Mouse (Mus musculus) kidney, adult 8-10 months (tissue): ENCODE data around the gene Prokr1.

Experiments
- DNase-seq, 2 experiments: peaks; one replicate each; pipeline ENCODE4 v3.0.0; 2022

Gene Prokr1

DNA sequence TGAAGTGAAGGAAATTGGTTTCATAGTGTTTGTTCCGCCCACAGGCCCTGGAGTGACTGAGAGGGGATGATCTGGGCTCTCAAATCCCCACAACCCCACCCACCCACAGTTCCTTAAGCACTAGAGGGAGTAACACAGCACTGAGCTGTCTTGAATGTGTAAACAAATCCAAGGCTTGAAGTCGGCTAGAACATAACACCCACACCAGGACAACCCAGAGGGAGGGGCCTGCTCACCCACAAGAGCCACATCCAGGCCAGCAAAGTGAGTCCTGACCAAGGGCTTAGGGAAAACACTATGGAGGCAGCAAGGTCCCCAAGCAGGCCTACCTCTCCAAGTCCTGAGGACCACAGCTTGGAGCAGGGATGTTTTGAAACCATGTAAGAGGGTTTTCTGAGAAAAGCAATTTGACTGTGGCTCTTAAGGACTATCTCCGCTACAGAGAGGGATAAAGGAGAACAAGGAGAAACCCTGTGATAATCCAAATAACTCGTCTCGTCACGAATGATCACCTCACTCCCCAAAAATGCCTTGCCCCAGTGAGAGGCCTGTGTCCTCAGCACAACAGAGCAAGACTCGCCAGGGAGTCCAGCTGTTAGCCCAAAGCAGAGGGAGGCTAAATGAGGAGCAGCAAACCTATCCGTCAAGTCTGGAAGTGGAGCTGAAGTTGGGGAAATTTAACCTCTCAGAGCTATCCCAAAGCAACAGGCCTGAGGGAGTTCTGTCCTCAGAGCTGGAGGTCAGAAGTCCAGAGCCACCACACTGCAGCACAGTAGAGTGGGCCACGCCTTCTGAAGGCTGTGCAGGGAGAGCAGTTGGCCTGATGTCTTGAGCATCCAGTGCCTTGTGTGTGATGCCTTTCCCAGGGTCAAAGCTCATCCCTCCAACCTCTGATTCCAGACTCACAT is 22.6 kb downstream of the Prokr1 start:
- no peak for DNase-seq

DNA sequence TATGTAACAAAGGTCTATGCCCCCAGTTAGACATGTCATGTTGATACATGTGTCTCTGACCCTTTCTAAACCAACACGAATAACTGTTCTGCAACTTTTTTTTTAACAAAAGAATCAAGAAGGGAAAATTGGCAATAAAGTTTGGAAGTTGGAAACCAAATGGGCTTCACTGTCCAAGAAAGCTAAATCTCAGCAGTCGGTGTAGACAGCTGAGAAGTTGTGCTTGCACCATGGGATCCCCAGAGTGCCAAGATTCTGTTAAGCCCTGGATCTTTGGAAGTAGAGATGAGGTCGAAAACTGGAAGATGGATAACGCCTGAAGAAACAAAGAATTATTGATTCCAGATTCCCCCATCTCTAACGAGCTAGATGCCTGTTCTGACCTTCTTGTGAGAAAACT is 25.4 kb downstream of the Prokr1 start:
- no peak for DNase-seq

DNA sequence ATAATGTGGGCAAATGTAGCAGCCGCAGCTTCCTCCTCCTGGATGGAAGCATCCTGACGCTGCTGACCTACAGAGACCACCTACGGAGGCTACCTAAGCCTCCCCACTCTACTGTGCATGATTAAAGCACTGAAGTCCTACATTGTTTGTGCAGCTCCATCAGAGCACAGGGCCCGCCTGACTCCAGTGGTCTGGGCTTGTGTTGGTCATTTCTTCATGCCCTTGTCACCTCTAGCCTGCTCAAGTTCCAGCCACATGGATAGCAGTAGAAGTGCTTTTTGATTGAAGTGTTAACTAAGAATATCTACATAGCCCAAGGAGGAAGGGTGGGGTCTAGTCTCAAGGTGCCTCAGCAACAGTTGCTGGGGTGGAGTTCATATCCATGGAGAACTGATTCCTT is 26.2 kb downstream of the Prokr1 start:
- DNase-seq = no peak

DNA sequence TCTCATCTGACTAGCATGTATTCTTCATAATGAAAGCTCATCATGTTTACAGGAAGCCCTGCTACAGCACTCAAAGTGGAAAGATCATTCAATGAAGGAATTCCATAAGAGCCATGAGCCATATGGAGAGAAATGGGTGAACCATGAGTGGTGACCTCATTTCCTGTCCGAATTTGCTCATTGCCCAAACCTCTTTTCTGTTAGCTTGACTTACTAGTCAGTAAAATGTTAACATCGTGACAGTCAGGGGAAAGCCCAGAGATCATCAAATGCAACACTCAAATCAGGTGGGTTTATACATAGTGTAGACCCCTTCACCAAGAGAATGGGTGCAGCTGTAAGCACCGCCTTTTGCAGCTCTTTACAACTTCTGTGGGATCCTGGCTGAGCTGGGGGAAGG is 36.8 kb downstream of the Prokr1 start:
- DNase-seq = no peak

DNA sequence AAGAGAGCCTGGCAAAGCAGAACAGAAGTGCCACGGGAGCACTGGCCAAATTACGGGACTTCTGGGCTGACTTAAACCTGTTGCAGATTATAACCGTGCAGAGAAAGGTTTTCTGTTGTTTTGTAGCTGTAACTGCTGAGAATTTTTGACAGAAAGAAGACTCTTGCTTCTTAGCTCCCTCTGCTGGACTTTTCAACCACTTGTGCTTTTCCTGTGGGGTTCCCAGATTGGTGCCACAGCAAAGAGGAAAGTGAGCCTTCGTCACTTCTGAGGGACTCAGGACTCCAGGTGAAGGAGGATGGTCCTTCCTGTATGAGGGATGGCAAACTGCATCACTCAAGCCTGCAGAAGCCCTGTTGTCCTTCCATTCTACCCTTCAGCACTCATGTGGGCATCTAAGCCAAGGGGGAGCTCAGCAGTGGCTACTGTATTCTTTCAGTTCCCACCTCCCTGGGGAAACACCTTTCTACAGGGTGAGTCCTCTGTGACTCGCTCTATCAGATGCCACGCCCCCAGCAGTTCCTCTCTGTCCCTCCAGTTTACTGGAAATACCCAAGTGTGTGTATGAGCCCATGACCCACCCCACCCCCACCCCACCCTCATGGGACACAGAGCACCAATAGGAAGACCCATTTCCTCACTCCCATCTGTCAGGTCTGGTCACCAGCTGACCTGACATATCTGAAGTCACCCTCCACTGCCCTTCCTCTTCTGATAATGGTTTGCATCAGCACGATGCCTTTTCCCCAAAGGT is 38.3 kb downstream of the Prokr1 start:
- DNase-seq = no peak

DNA sequence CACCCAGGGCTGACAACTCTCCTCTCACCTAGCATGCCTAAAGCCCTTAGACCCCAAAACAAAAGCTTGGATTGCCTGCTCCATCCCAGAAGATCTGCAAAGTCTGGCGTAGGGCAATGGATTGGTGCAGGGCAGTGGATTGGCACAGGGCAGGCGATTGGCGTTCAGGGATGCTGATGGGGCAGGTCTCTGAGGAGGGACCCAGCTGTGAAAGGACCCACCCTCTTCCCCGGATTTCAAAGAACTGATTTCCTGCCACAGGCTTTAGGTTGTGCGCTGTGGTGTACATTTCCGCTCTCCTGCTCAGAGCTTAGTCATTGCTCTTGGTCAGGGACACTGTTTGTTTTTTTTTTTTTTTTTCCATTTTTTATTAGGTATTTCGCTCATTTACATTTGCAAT is 42.7 kb downstream of the Prokr1 start:
- DNase-seq = no peak

DNA sequence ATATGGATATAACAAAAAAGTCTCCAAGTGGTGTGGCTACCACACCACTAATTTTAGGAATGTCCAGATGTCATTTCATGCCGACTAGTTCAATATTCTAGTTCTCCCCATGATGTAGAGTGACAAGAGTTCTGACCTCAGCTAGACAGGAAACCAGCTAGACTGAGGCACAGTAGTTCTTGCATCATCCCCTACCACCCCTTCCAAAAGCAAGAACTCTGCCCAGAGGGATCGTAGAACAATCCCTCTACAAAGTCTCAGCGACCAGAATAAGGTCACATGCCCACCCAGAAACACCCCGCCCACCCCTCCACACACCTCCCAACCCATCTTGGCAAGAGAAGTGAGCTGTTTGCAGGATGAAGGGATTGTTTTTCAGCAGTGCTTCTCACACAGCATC is 43.1 kb downstream of the Prokr1 start:
- DNase-seq = no peak

DNA sequence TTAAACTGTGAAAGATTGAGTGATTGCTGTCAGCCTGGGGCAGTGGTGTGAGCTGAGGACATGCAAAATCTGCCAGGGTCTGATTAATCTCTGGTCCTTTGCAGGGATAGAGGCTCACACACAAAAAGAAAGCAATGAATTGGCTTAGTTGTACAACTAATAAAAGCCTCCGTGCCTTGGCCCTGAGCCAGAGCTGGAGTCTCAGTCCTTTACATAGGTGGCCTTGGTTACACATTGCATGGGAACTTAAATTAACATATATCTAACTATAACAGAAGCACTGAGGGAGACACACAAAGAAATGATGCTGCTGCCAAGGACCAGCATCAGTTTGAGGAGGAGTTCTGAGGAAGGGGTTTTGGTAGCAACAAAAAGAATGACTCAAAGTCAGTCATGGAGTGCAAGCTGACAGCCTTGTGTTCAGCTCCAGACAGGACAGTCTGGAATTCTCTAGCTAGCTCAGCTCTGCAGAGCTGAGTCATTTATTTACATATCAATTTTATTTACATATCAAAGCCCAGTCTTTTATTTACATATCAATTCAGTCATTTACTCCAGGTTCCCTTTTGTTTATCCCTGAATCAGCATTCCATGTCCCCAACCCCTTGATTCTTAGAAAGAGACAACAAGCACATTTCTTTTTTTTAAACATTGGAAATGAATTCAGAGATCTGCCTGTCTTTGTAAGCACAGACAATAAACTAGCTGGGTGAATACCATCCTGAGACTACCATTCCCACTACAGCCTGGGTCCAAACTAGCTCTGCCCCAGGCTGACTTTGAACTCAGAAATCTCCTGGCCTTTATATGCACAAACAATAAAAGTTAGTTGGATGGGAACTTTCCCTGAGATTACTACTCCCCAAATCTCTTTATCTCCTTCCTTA is 45.0 kb downstream of the Prokr1 start:
- no peak for DNase-seq

DNA sequence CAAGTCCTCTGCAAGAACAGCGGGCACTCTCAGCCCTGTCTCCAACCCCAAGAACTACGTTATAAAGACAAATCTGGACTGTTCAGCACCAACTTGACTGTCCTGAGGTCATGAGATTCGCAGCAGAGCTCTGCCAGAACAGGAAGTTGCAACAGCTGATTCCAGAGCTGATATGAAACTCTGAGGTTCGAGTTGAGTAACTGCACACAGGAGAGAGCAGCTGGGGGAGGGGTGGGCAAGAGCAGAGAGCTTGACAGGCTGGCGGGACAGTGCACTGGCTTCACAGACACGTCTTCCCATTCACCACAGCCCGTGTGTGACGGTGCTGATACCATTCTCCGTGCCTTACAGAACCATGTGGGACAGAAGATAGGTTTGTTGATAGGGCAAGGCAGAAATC is 48.5 kb downstream of the Prokr1 start:
- peak; percentile 24 to 29 for DNase-seq

DNA sequence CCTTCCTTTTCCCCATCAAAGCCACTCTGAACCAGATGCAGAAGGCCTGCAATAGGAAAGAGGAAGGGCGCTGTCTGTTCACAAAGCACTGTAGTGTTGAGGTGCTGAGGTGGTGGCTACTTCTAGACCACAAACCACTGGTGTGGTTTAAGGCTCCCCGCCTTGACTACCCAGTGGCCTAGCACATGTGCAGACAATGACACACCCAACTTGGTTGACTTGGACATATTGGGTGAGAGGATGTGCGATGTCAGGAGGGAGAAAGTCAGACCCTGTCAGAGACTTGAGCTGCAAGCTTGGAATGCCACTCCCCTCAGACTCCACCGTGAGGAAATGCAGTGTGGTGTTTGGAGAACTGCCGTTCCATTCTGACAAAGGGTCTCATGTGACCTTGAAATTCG is 49.4 kb downstream of the Prokr1 start:
- DNase-seq = no peak

DNA sequence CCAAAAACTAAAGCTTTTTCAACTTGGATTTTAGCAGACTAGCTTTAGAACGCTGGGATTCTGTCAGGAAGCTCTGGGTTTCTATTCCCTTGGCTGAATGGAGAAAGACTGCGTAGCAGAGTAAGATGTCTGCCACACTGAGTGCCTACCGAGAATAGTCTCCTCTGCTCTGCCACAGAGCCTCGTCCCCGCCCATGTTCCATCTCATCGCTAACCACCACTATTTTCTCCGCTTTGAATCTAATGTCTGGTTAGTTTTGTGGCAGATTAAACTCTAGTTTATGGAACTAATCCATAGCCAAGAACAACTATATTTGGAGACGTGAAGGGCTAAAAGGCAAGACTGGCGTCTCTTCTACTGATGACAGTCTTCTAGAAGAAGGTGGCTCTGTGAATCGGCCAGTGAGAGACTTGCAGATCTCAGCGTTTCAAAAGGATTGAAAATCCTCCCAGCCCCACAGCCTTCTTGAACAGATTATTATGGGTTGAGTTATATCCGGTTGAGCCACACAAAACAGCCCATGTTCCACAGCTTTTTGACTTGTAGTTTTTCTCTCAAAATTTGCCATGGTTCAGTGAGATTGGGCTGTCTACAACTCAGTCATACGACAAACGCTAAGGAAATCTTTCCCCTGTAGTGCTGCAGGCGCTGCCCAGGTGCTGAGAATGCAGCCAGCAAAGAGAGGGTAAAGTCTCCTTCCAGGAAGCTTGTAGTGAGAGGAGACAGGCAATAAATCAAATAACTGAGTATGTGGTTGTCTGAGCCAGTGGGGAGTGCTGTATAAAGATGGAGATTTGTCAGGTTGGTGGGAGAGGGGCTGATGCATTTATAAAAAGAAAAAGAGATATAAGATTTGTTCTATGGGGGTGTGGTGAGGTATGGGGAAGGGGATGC is 51.9 kb downstream of the Prokr1 start:
- peak; percentile 34 to 50 for DNase-seq

DNA sequence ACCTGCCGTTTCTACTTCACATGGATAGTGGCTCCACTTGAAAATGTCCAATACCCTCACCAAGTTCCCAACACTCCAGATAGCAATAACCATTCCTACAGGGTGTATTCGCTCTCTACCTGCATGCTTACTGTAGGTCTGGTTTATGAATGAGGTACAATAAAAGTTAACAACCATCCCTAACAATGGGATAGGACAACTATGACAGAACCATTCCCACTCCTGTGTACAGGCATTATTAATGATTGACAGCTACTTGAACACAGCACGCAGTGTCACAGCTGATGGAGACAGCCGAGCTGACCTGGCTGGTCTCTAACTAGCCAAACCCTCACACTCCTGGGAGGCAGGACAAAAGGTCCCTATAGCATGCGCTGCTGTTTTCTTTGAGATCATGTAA is 52.9 kb downstream of the Prokr1 start:
- DNase-seq = no peak

DNA sequence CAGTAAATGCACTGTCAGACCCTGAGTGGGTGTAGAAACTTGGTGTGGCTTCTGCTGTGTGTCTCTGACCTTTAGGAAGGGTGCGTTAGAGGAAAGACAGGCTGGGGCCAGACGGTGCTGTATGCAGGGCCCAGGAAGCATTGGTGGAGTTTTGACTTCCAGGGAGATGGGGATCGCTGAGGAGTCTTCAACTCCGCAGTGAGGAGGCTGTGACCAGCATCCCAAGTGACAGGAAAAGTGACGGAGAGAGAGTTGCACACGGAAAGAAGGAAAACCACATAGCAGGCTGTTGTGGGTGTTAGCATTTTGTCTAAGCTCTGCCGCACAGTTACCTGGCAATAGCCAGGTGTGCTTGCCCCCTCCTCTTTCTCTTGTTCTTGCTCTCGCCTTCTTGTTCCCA is 54.3 kb downstream of the Prokr1 start:
- no peak for DNase-seq

DNA sequence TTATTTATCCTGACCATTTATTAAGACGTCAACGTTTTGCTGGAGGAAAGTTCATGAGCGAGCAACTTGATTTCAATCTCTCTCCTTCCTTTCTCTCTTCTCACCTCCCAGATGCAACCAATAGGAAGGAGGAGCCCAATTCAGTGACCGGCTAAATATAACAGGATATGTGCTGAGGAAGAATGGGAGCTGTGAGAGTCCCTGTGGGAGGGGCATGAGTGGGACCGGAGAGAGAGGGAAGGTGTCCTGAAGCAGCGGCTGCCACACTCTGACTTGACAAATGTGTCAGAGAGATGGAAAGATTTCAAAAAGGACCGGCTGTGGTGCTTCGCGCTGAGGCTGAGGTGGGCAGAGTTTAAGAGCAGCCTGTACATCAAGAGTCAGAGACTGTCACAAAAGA is 54.9 kb downstream of the Prokr1 start:
- DNase-seq = no peak

DNA sequence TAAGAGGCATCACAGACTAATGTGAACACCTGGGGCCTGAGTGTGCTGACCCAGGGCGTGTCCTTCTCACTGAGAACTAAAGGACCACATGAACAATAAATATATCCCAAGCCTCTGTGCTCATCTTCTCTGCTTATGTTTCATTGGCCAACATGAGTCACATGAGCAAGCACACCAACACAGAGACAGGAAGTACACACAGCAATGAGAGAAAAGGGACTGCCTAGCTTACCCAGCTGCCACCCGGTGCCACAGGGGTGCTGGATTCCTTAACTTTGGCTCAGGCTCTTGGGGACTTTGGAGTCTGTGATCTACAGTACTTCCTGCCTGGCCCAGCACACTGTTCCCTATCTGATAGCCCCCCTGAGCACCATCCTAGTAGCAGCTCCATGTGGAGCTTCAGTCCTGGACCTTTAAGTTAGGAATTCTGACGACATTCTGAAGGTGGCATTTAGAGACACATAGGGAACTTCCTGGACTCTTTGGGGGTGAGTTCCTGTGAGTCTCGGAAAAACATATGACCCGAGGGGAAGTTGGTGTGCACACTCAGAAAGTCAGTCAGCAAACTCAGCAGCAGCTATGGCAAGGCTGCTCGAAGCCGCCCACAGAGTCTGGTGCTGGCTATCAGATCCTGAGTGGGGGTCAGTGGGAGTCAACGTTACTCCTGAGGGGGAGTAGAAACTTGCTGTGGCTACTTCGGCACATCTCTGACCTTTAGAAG is 55.5 kb downstream of the Prokr1 start:
- no peak for DNase-seq

DNA sequence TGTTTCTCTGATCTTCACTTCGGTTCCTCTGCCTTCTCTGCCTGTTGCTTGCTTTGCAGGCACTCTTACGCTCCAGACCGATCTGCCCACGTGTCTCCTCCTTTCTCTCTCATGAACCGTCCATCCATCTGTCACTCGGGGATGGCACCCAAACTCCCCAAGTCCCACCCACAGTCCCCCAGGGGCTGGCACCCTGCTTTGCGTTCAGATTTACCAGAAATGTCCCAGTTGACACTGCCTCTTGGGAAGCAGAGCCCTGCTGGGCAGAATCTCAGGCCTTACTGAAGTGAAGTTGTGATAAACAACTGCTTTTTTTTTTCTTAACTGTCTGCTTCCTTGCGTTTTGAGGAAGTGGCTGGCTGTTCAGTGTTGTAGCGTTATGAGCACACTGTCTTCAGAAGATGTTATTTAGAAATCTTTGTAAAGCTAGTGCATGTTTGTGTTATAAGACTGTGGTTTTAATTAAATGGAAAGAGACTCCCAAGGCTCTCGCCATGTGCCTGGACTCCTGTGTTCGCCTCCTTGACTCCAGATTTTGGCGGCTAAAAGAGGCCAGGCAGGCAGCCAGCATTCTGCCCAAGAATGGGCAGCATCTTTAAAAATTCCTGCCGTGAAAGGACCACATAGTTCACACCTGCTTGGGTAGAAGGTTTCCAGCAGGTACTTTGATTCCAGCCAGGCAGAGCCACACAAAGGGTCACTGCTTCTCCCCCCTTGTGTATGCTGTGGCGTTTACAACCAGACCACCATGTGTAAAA is 57.4 kb downstream of the Prokr1 start, which contains the start of gene Arhgap25:
Gene Arhgap25 (minus strand): TSS at position 307 of the 758 bp plus-strand sequence.
- no peak for DNase-seq

DNA sequence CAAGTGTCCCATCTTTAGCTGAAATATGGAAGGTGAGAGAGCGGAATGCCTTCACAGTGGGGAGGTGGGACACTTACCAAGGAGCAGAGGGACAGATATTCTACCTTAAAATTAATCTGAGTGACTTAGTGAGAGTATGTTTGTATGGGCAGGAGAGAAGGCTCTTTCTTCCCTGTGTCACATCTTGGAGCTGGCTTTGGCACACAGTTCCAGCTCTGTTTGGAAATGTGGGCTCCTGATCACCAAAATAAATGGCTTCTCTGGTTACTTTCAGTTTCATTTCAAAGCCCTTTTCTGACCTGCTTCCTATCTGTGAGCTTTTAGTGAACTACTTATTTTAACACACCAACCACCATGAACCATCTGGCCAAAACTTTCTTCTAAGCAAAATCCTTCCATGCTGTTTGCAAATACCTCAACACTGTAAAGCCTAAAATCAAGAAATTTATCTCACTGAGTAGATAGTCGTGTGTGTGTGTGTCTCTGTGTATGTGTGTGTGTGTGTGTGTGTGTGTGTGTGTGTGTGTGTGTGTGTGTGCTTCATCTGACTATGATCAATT is 59.0 kb downstream of the Prokr1 start:
- DNase-seq = no peak

DNA sequence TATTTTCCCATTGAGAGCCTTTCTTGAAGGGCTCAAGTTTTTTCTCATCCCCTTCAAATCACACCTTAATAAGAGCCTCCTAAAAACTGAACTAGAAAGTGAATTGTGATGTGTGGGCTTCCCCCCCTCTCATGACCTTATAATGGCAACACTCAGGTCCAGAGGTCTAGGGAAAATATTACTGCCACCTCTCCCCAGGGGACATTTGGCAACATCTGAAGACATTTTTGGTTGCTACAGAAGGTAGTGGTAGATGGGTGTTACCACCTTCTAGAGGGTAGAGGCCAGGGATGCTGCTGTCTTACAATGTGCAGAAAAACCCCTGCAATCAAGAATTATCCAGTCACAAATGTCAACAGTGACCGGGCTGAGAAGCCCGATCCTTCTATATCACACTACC is 60.2 kb downstream of the Prokr1 start:
- no peak for DNase-seq
